7 mouse cellular contexts compared by ENCODE assay signal in the genomic region with DNA sequence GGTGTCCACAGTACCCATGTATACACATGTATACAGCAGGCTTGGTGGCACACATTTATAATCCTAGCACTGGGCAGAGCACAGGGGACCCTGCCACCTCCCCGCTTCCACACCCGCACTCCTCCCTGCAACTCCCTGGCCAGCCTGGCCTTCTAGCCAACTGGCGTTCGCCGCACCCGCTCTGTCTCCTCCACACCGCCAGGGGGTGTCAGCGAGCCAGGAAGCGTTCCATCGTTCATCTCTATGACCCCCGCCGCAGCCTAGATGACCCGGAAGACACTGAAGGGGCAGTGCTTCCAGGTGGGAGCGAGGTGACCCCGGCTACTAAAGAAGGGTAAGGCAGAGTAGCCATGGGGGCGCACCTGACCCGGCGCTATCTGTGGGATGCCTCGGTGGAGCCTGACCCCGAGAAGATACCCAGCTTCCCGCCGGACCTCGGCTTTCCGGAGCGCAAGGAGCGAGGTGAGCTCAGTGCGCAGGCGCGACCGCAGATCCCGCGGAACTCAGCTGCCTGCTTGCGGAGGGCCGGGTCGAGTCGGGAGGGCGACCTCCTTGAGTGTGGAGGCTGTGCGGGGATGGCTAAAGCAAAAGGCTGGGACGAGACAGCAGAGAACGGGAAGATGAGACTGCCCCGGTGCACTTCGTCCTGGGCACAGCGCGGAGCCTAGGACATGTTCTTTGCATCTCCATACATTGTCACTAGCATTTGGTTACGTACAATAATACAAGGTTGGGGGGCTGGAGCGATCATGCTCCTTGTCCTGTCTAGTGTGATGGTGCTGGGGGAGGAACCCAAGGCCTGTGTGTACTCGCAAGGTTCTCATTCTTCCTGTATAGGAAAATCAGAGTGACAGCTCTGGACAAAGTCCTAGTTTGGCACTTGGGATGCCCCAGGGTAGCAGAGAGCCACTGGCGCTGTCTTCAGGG. TPM values are rescaled to one million over a fixed set of nuclear protein-coding genes. Genes with fewer than 3 reads are reported as not detected.
DNase-seq lines count a peak whose midpoint lies in the region; ATAC-seq and TF ChIP-seq lines count a peak whose summit lies in the region.

A gene (plus strand): TSS at position 203 of the 927 bp plus-strand sequence.

- peak; percentile 84 for ATAC-seq in intestine, postnatal 0 days
- peak; percentile 91 for ATAC-seq in midbrain, embryonic 12.5 days (ENCODE audit: low FRiP score, low read depth)

- peak within 1 kb of the TSS; percentile 78 for H3K4me3 ChIP-seq in intestine, postnatal 0 days (ENCODE audit: low read depth, low read length)
- peak within 1 kb of the TSS; percentile 75 for H3K4me3 ChIP-seq in midbrain, embryonic 12.5 days
- H3K4me3 ChIP-seq in small intestine, adult 2 months (ENCODE audit: low read depth, low read length): peak within 1 kb of the TSS; percentile 85

- intact Hi-C loops in left cerebral cortex, postnatal 4 days (cut with DNase I): no loop called here

- H3K4me1 ChIP-seq in intestine, postnatal 0 days (replicated peaks; ENCODE audit: control insufficient read depth, insufficient read depth, low read length): no peaks in the 10 kb centered on the region; the same call in 1 of the 2 replicates
- peaks cover 18% of the 10 kb centered on the region for H3K4me1 ChIP-seq in midbrain, embryonic 12.5 days
- peaks cover 4% of the 10 kb centered on the region for H3K4me1 ChIP-seq in small intestine, adult 2 months (ENCODE audit: control insufficient read depth, insufficient read depth, insufficient read length, low read length)

- H3K9ac ChIP-seq in intestine, postnatal 0 days (ENCODE audit: low read depth, low read length): peak within 1 kb of the TSS; percentile 85
- H3K9ac ChIP-seq in midbrain, embryonic 12.5 days (replicated peaks): peak within 1 kb of the TSS; percentile 88

- H3K4me2 ChIP-seq in intestine, postnatal 0 days (replicated peaks; ENCODE audit: low read depth): peak within 1 kb of the TSS; percentile 78
- H3K4me2 ChIP-seq in midbrain, embryonic 12.5 days (replicated peaks): peak within 1 kb of the TSS; percentile 78

- no peaks in the 10 kb centered on the region for H3K9me3 ChIP-seq in intestine, postnatal 0 days (ENCODE audit: control insufficient read depth)
- H3K9me3 ChIP-seq in midbrain, embryonic 12.5 days: no peaks in the 10 kb centered on the region

- DNase-seq in adrenal gland, adult 8-10 months: peak; percentile 90
- peak; percentile 97 for DNase-seq in embryo, embryonic 9.5 days (ENCODE audit: extremely low spot score)
- DNase-seq in gonadal fat pad, adult 2 months (ENCODE audit: low read depth): no peak
- peak; percentile 97 for DNase-seq in left cerebral cortex, postnatal 4 days

- H3K36me3 ChIP-seq in intestine, postnatal 0 days (ENCODE audit: control insufficient read depth, insufficient read depth): peaks cover 22% of the 10 kb centered on the region
- H3K36me3 ChIP-seq in midbrain, embryonic 12.5 days: peaks cover 26% of the 10 kb centered on the region
- H3K36me3 ChIP-seq in small intestine, adult 2 months (ENCODE audit: control insufficient read depth, insufficient read depth, low read length): peaks cover 11% of the 10 kb centered on the region

- H3K27me3 ChIP-seq in intestine, postnatal 0 days (replicated peaks; ENCODE audit: control insufficient read depth, insufficient read depth, low read length): no peaks in the 10 kb centered on the region
- no peaks in the 10 kb centered on the region for H3K27me3 ChIP-seq in midbrain, embryonic 12.5 days
- no peaks in the 10 kb centered on the region for H3K27me3 ChIP-seq in small intestine, adult 2 months (ENCODE audit: control insufficient read depth, insufficient read depth, low read length)

- peak; percentile 100 for TF ChIP-seq CTCF in intestine, postnatal 0 days (IDR thresholded peaks at IDR 0.05; ENCODE audit: low read depth)
- peak; percentile 97 for TF ChIP-seq CTCF in small intestine, adult 2 months (IDR thresholded peaks at IDR 0.05; ENCODE audit: extremely low read depth, insufficient read length, insufficient replicate concordance, low read depth, low read length)

- peak within 1 kb of the TSS; percentile 79 for H3K27ac ChIP-seq in intestine, postnatal 0 days (ENCODE audit: low read depth, low read length)
- peak within 1 kb of the TSS; percentile 78 for H3K27ac ChIP-seq in midbrain, embryonic 12.5 days (replicated peaks)
- H3K27ac ChIP-seq in small intestine, adult 2 months (ENCODE audit: insufficient read depth, low read depth, low read length): peak within 1 kb of the TSS; percentile 71

- under 1% methylated on average over 48 of the region's 48 CpGs for WGBS in intestine, postnatal 0 days
- WGBS in midbrain, embryonic 12.5 days: 1% methylated on average over 48 of the region's 48 CpGs
- under 1% methylated on average over 48 of the region's 48 CpGs for WGBS in small intestine, adult 2 months

- 0 out of 2 replicates have a peak, but pooled peaks have one; percentile 42 for TF ChIP-seq POLR2A in small intestine, adult 2 months (IDR thresholded peaks at IDR 0.05; ENCODE audit: low read depth, low read length)

RNA-seq across cellular contexts. Expression of the gene that starts here (rescaled TPM):
- 100 to 1,000 TPM; 160 to 240 (median 171) TPM for total RNA-seq in adrenal gland, adult 8-10 months (2022)
- polyA plus RNA-seq in gonadal fat pad, adult 2 months (2012; rRNA removed): 509 and 536 TPM in 2 replicates
- 579 and 585 TPM in 2 replicates for polyA plus RNA-seq in intestine, postnatal 0 days (2015; fragmentation: Nextera tagmentation; extraction: Ambion mirVana)
- total RNA-seq in left cerebral cortex, postnatal 4 days (2021): 100 to 1,000 TPM; 120 to 136 TPM
- polyA plus RNA-seq in midbrain, embryonic 12.5 days (2016; fragmentation: Nextera tagmentation; extraction: Ambion mirVana): 329 and 353 TPM in 2 replicates
- 531 and 683 TPM in 2 replicates for polyA plus RNA-seq in small intestine, adult 2 months (2012; rRNA removed)
